Comparison of ENCODE assay signal across 8 mouse cellular contexts in genomic region chr13:29780713-29781112, GRCm38 (mm10).
DNase-seq lines count a peak whose midpoint lies in the region; ATAC-seq and TF ChIP-seq lines count a peak whose summit lies in the region.

No protein-coding gene starts in this region.

- H3K4me2 ChIP-seq in limb, embryonic 14.5 days (replicated peaks; ENCODE audit: low read depth, low read length, severe bottlenecking) = no peak overlapping the region
- H3K4me2 ChIP-seq in heart, embryonic 14.5 days (ENCODE audit: low read length) = 0 out of 2 replicates have a peak overlapping the region, but pooled peaks have one; percentile 11
- no peak overlapping the region for H3K4me2 ChIP-seq in hindbrain, embryonic 16.5 days (ENCODE audit: low read length)

- no peak for TF ChIP-seq POLR2A in limb, embryonic 14.5 days (IDR thresholded peaks at IDR 0.05; ENCODE audit: borderline replicate concordance, extremely low read depth, insufficient read depth, insufficient read length)

- peaks cover 2% of the 10 kb centered on the region; the same call in 1 of the 2 replicates for H3K4me1 ChIP-seq in limb, embryonic 14.5 days (ENCODE audit: control insufficient read depth, insufficient read depth, low read length)
- peaks cover 33% of the 10 kb centered on the region for H3K4me1 ChIP-seq in limb, embryonic 10.5 days
- peaks cover 9 to 15% of the 10 kb centered on the region in 2 experiments for H3K4me1 ChIP-seq in heart, embryonic 14.5 days (ENCODE audit: control insufficient read depth in 2 of 2, insufficient read depth in 2 of 2, low read length in 2 of 2)
- no peaks in the 10 kb centered on the region for H3K4me1 ChIP-seq in hindbrain, embryonic 16.5 days (ENCODE audit: control insufficient read depth, insufficient read depth, low read depth, low read length)

- no peaks in the 10 kb centered on the region for H3K27me3 ChIP-seq in limb, embryonic 14.5 days (ENCODE audit: control insufficient read depth, insufficient read depth, low read length)
- no peaks in the 10 kb centered on the region for H3K27me3 ChIP-seq in limb, embryonic 10.5 days (ENCODE audit: low read depth, poor library complexity, severe bottlenecking)
- H3K27me3 ChIP-seq in heart, embryonic 14.5 days (ENCODE audit: control insufficient read depth, insufficient read depth, low read length) = no peaks in the 10 kb centered on the region
- H3K27me3 ChIP-seq in hindbrain, embryonic 16.5 days (replicated peaks; ENCODE audit: control insufficient read depth, insufficient read depth, low read length) = no peaks in the 10 kb centered on the region

- WGBS in limb, embryonic 14.5 days = 47% methylated on average over 6 of the region's 6 CpGs
- WGBS in limb, embryonic 10.5 days = 62% methylated on average over 6 of the region's 6 CpGs
- whole genome bisulfite sequencing in heart, embryonic 14.5 days = 20% methylated on average over 6 of the region's 6 CpGs
- WGBS in hindbrain, embryonic 16.5 days = 62% methylated on average over 6 of the region's 6 CpGs

- no peaks in the 10 kb centered on the region for H3K36me3 ChIP-seq in limb, embryonic 14.5 days (ENCODE audit: control insufficient read depth, insufficient read depth, low read length)
- no peaks in the 10 kb centered on the region for H3K36me3 ChIP-seq in limb, embryonic 10.5 days
- H3K36me3 ChIP-seq in heart, embryonic 14.5 days (ENCODE audit: control insufficient read depth, insufficient read depth, low read length) = no peaks in the 10 kb centered on the region
- H3K36me3 ChIP-seq in hindbrain, embryonic 16.5 days (ENCODE audit: control insufficient read depth, insufficient read depth, low read length) = no peaks in the 10 kb centered on the region

- no peak overlapping the region for H3K27ac ChIP-seq in limb, embryonic 14.5 days (replicated peaks; ENCODE audit: low read depth, low read length)
- H3K27ac ChIP-seq in limb, embryonic 10.5 days = no peak overlapping the region; the same call in 1 of the 2 replicates
- H3K27ac ChIP-seq in heart, embryonic 14.5 days (replicated peaks in 1 of 2; ENCODE audit: control insufficient read depth in 1 of 2, insufficient read depth in 1 of 2, low read depth in 2 of 2, low read length in 2 of 2) = peak overlapping the region; percentile 58 to 74; a peak in 3 of 4 replicates
- no peak overlapping the region for H3K27ac ChIP-seq in hindbrain, embryonic 16.5 days (ENCODE audit: low read depth, low read length)

- no peaks in the 10 kb centered on the region for H3K9me3 ChIP-seq in limb, embryonic 14.5 days (ENCODE audit: control insufficient read depth, low read length)
- no peaks in the 10 kb centered on the region for H3K9me3 ChIP-seq in limb, embryonic 10.5 days (replicated peaks)
- no peaks in the 10 kb centered on the region for H3K9me3 ChIP-seq in heart, embryonic 14.5 days (ENCODE audit: control insufficient read depth, low read length)
- H3K9me3 ChIP-seq in hindbrain, embryonic 16.5 days (ENCODE audit: control insufficient read depth, low read length) = no peaks in the 10 kb centered on the region

- no peak for ATAC-seq in limb, embryonic 14.5 days (ENCODE audit: low FRiP score, low read depth)
- ATAC-seq in heart, embryonic 14.5 days (ENCODE audit: insufficient number of reproducible peaks, insufficient read depth, low FRiP score, low read depth) = peak; percentile 35; the same call in 1 of the 2 replicates
- no peak for ATAC-seq in hindbrain, embryonic 16.5 days

- H3K4me3 ChIP-seq in limb, embryonic 14.5 days (replicated peaks; ENCODE audit: low read length) = no peak overlapping the region
- H3K4me3 ChIP-seq in limb, embryonic 10.5 days = no peak overlapping the region
- H3K4me3 ChIP-seq in heart, embryonic 14.5 days (ENCODE audit: control insufficient read depth in 1 of 2, insufficient read depth in 1 of 2, low read depth in 1 of 2, low read length in 2 of 2) = no peak overlapping the region
- no peak overlapping the region for H3K4me3 ChIP-seq in hindbrain, embryonic 16.5 days (ENCODE audit: low read length)

- DNase-seq in limb, embryonic 14.5 days (ENCODE audit: low spot score) = peak; percentile 20
- DNase-seq in limb, embryonic 10.5 days (ENCODE audit: low spot score) = no peak
- DNase-seq in kidney, postnatal 25 days = peak; percentile 91 to 92
- DNase-seq in thymus, postnatal 25 days = peak; percentile 9
- DNase-seq in embryo, embryonic 11 days = no peak
- no peak for DNase-seq in embryo, embryonic 10.5 days (ENCODE audit: low spot score)

- no peak overlapping the region for H3K9ac ChIP-seq in limb, embryonic 14.5 days (ENCODE audit: low read depth, low read length, severe bottlenecking)
- H3K9ac ChIP-seq in heart, embryonic 14.5 days (ENCODE audit: low read length) = no peak overlapping the region
- no peak overlapping the region for H3K9ac ChIP-seq in hindbrain, embryonic 16.5 days (ENCODE audit: low read depth, low read length)

Comparison
In these comparisons a context has a peak if more than half of its experiments do, and no peak if none do; other contexts are left out.
1. DNase-seq: peak in limb, embryonic 14.5 days (single experiment), kidney, postnatal 25 days (2 of 2) and thymus, postnatal 25 days (single experiment); none in limb, embryonic 10.5 days (single experiment), embryo, embryonic 11 days (single experiment) and embryo, embryonic 10.5 days (single experiment).
2. H3K27ac ChIP-seq: peak in heart, embryonic 14.5 days (2 of 2); none in limb, embryonic 14.5 days (single experiment), limb, embryonic 10.5 days (single experiment) and hindbrain, embryonic 16.5 days (single experiment).